Mouse (Mus musculus) E14TG2a.4 (cell line): ENCODE measurements at regions not wholly inside any gene's neighbourhood (a gene's known extent, or its start where the extent isn't known, plus 50 kb on each side); places are given as distances from the start of the nearest gene placed in this dataset.

ENCODE experiments used
- CTCF ChIP-seq: conservative IDR thresholded peaks from 2 replicates; pipeline ENCODE4 v1.5.1; 2014; ENCODE audit warnings: low read length
- POU5F1 ChIP-seq: IDR thresholded peaks from 2 replicates; pipeline ENCODE4 v1.6.1; 2014; ENCODE audit warnings: low read length, borderline replicate concordance

DNA sequence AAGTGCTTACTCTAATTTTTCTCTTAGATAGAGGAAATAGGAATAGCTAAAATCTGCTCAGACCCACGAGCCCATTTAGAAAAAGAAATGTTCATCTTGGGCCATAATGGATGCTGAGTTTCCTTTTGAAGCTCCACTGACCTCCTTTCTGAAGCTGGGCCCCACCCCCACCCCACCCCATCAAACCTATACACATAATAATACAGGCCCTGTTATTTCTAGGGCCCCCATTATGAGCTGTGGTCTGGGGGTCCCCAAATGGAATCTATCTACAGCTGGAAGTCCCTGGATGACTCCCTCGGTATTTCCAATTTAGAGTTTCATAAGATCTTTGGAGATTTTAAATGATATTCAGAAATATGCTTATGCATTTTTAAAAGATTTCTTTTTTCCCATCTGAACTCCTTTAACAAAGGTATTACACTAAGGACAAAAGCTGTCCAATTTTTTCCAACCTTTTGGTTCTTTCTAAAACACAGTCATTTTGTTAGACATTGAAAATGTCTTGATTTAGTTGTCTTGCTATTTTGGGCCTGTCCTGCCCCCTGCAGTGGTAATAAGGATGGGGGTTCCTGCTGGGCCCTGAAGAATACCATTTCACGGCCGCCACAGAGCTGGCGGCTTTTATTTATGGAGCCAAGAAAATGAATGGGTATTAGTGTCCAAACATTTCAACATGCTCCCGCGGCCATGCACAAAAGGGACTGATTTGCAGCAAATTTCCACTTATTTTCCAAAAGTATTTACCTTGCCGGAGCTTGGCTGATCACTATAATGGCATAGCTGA is 363.1 kb downstream of the Nr2f2 start:
- TF ChIP-seq CTCF (no peak), POU5F1 (no peak)
